Mouse (Mus musculus) CD8-positive naive resting alpha-beta T cell, adult 57 days (primary cell): ENCODE measurements around the gene Lhx9. TPM values are rescaled to one million over a fixed set of nuclear protein-coding genes. Genes with fewer than 3 reads are reported as not detected.

Experiments used
- total RNA-seq: library from RNA; stranded (reverse); gene quantifications from one replicate; pipeline ENCODE4 v1.2.4, GENCODE M21; 2023

Gene Lhx9
- not detected for total RNA-seq

DNA sequence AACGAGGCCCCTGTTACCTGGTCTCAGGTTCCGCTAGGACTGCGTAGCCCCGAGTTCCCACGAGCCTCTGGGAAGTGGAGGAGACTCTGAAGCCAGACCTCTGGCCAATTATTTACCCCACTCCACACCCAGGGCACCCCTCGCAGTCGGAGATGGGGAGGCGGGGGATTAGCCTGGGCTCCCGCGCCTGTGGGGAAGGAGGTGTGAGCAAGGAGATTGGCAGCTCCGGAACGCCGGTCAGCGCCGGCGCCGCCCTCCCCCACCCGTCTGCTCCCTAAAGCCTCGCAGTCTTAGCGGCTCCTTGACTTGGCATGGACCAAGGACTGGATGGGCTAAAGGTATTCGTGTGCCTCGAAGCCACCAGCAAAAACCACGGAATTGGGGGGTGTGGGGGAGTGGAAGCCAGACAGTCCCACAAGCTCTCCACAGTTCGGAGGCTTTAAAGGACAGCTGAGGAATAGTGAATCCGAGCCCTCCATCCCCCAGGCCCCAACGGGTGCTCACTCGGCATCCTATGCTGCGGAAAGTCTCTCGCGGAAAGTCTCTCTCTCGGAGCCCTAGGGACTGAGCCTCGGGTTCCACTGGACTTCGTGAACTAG, at the start of gene Lhx9:
Lhx9 (minus strand) TSS at position 67 of the 599 bp plus-strand sequence.

DNA sequence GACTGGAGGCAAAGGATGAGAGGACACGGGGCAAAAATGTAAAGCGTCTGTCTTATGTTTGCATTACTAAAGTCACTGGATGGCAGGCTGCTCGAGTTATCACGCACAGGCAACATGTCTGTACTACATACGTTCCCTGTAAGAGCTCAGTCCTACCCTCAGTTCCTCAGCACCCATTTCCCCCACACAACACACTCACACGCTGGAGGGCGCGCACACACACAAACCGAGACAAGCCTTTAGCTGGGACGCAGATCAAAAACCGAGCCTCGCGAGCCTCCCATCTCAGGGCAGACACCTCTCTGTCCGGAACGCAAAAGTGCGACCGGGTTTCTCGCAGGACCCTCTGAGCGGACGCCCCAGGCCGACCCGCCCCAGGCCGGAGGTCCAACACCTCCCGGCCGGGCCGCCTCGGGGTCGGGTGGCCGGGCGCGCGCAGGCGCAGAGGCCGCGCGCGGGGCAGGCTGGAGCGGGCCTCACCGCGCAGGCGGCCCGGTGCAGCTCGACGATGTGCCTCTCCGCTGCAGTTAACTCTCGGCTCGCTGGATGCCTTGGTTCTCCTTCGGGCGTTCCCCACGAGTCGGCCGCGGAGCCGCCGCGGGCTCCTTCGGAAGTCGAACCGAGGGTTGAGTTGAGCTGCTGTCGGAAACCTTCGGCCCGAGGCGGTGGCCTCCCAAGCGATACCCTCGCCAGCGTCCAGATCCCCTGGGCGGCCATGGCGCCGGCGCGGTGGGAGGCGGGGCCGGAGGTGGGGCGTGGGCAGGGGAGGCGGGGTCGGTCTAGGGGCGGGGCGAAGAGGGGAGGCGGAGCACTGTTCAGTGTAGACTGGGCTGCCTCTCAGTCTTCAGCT, 7.9 kb upstream of the Lhx9 start, which contains the start of gene 2310009B15Rik:
2310009B15Rik (minus strand) TSS at position 752 of the 850 bp plus-strand sequence.

Other genes with a start within 250 kb of the Lhx9 start
- 39.0 TPM for gene Nek7, start 228.4 kb downstream of the Lhx9 start, total RNA-seq
- 6.6 TPM for gene 2310009B15Rik, start 8.3 kb upstream of the Lhx9 start, total RNA-seq
- gene Dennd1b, start 114.9 kb upstream of the Lhx9 start, total RNA-seq, result 74.9 TPM